Mouse (Mus musculus): ENCODE results near the gene Nsun6. TPM values are rescaled to one million over a fixed set of nuclear protein-coding genes. Genes with fewer than 3 reads are reported as not detected.

The Nsun6 gene
- polyA plus RNA-seq, 1 experiment from 2014 or later, result 10.7 TPM

DNA sequence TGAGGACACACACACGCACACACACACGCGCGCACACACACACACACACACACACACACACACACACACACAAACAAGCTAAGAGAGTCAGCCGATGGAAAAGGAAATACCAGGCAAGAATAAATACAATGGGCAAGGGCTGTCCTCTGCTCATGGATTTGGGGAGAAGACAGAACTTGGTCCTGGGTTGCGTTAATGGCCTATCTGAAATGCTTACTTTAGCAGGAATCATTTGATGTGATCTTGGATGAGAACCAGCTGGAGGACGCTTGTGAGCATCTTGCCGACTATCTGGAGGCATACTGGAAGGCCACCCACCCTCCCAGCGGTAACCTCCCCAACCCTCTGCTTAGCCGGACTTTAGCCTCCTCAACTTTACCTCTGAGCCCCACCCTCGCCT lies 70.8 kb downstream of the Nsun6 start:
- Histone ChIP-seq H3K36me3 (replicated peaks) (peaks cover 3% of the 10 kb centered on the region), H3K4me3 (no peak overlapping the region), H3K4me1 (no peaks in the 10 kb centered on the region), H3K9me3 (no peaks in the 10 kb centered on the region), H3K27me3 (replicated peaks; ENCODE audit: low read depth, poor library complexity, severe bottlenecking) (no peaks in the 10 kb centered on the region), H3K27ac (replicated peaks) (no peak overlapping the region)
- WGBS, result 86% methylated on average over 11 of the region's 11 CpGs
- DNase-seq (ENCODE audit: low spot score), result no peak

DNA sequence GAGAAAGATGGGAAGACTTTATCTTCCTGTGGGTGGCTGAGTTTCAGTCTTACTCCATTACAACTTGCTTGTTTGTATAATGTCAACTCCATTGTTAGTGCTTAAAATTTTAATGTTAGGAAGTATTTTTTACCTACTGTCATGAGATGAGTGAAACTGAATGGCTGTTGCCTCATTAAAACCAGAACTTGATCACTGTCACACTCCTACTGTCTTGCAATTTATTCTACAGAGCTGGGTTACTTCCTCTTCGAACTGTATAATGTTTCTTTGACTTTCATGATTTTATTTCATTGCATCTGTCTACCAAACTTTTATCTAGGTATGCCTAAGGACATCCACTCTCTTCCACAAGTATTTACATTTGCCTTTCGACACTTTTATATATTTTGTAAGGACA lies 93.4 kb downstream of the Nsun6 start:
- Histone ChIP-seq H3K27me3 (replicated peaks; ENCODE audit: low read depth, poor library complexity, severe bottlenecking) (no peaks in the 10 kb centered on the region), H3K27ac (replicated peaks) (no peak overlapping the region), H3K9me3 (no peaks in the 10 kb centered on the region), H3K36me3 (replicated peaks) (no peaks in the 10 kb centered on the region), H3K4me1 (no peaks in the 10 kb centered on the region), H3K4me3 (no peak overlapping the region)
- no peak for DNase-seq (ENCODE audit: low spot score)
- WGBS, result 84% methylated on average over 2 of the region's 2 CpGs

DNA sequence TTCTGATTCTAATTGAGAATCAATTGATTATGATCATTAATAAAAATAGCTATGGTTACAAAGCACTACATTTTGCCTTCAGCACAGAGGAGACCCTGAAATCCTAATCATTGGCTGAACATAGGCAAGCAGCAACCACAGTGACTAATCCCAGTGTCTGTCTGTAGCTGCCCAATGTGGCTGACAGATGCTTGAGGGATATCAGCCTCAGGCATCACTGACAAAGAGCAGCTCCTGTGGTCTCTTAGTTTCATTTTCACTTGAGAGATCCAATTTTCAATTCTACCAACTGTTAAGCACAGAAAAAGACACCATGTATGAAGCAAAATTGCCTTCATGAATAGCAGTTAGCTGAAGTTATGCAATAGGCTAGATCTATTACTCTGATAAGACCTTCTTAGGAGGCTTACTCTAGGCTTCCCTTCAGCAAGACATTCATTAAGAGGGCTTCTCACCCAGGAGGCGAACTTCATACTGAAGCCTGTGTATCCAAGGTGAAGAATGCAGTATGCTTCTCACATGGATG lies 93.8 kb downstream of the Nsun6 start:
- H3K4me1 ChIP-seq, result no peaks in the 10 kb centered on the region
- no peaks in the 10 kb centered on the region for H3K36me3 ChIP-seq (replicated peaks)
- no peaks in the 10 kb centered on the region for H3K9me3 ChIP-seq
- 77% methylated on average over 1 of the region's 1 CpGs for WGBS
- no peak overlapping the region for H3K4me3 ChIP-seq
- no peak for DNase-seq (ENCODE audit: low spot score)
- H3K27me3 ChIP-seq (replicated peaks; ENCODE audit: low read depth, poor library complexity, severe bottlenecking), result no peaks in the 10 kb centered on the region
- H3K27ac ChIP-seq (replicated peaks), result no peak overlapping the region

DNA sequence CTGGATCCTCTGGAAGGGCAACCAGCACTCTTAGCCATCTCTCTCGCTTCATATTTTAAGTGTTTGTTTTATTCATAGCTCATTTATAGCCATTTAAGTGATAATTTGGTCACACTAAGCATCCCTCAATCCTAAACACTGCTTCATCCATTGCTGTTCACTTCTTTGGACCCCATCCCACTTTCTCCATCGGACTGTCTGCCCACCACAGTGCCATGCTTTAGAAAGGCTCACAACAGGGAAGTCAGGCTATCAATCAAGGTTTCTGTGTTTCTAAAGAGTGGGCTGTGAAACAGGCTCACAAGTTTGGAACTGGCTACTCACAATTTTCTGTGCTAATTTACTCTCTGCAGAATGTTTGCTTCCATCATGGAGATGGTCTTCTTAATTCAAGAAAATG lies 101.8 kb downstream of the Nsun6 start:
- Histone ChIP-seq H3K36me3 (replicated peaks) (no peaks in the 10 kb centered on the region), H3K9me3 (no peaks in the 10 kb centered on the region), H3K27ac (replicated peaks) (no peak overlapping the region), H3K27me3 (replicated peaks; ENCODE audit: low read depth, poor library complexity, severe bottlenecking) (no peaks in the 10 kb centered on the region), H3K4me1 (no peaks in the 10 kb centered on the region), H3K4me3 (no peak overlapping the region)
- no peak for DNase-seq (ENCODE audit: low spot score)
- 85% methylated on average over 2 of the region's 2 CpGs for WGBS

Other genes with a start within 250 kb of the Nsun6 start
- 53.6 and 59.1 TPM in 2 replicates for gene Arl5b, start 5.7 kb downstream of the Nsun6 start, polyA plus RNA-seq (2016; fragmentation: Nextera tagmentation; extraction: Ambion mirVana)

Measured in embryonic facial prominence, embryonic 10.5 days (tissue).